Mouse (Mus musculus): ENCODE results near the gene Prrc2b. TPM values are rescaled to one million over a fixed set of nuclear protein-coding genes. Genes with fewer than 3 reads are reported as not detected.

Prrc2b gene
- polyA plus RNA-seq, 1 experiment from 2014 or later: 7.5 TPM

GRCm38 (mm10) chr2:32166581-32166980 is 15.7 kb downstream of the Prrc2b start:
- TF ChIP-seq EP300 (IDR thresholded peaks at IDR 0.05; ENCODE audit: low read depth) (no peak), CTCF (IDR thresholded peaks at IDR 0.05; ENCODE audit: low read depth) (no peak)

GRCm38 (mm10) chr2:32167034-32167770 is 16.3 kb downstream of the Prrc2b start:
- Histone ChIP-seq H3K36me3 (replicated peaks; ENCODE audit: insufficient read depth, low read length) (no peaks in the 10 kb centered on the region; the same call in 1 of the 2 replicates), H3K9ac (replicated peaks) (peak overlapping the region; percentile 47), H3K4me2 (ENCODE audit: low read depth, low read length) (peak overlapping the region; percentile 59), H3K27me3 (ENCODE audit: insufficient read depth, low read length) (no peaks in the 10 kb centered on the region), H3K4me3 (ENCODE audit: low read depth, low read length) (no peak overlapping the region), H3K4me1 (ENCODE audit: insufficient read depth) (peaks cover 43% of the 10 kb centered on the region), H3K9me3 (ENCODE audit: low read length) (no peaks in the 10 kb centered on the region), H3K27ac (ENCODE audit: low read depth) (peak overlapping the region; percentile 95)
- TF ChIP-seq CTCF (IDR thresholded peaks at IDR 0.05; ENCODE audit: low read depth) (no peak), EP300 (IDR thresholded peaks at IDR 0.05; ENCODE audit: low read depth) (no peak)
- 14% methylated on average over 16 of the region's 16 CpGs for WGBS (ENCODE audit: insufficient replicate concordance)
- ATAC-seq: peak; percentile 16
- DNase-seq: peak; percentile 38

More at GRCm38 (mm10) chr2:32166581-32166980, 15.7 kb downstream of the Prrc2b start:
- ATAC-seq (no peak), DNase-seq (peak; percentile 36)
- Histone ChIP-seq H3K4me1 (ENCODE audit: insufficient read depth) (peaks cover 49% of the 10 kb centered on the region), H3K27me3 (ENCODE audit: insufficient read depth, low read length) (no peaks in the 10 kb centered on the region), H3K4me3 (ENCODE audit: low read depth, low read length) (no peak overlapping the region), H3K9ac (replicated peaks) (peak overlapping the region; percentile 47), H3K9me3 (ENCODE audit: low read length) (no peaks in the 10 kb centered on the region), H3K27ac (ENCODE audit: low read depth) (peak overlapping the region; percentile 95), H3K4me2 (ENCODE audit: low read depth, low read length) (peak overlapping the region; percentile 59), H3K36me3 (replicated peaks; ENCODE audit: insufficient read depth, low read length) (no peaks in the 10 kb centered on the region; the same call in 1 of the 2 replicates)
- WGBS (ENCODE audit: insufficient replicate concordance): 6% methylated on average over 10 of the region's 10 CpGs

GRCm38 (mm10) chr2:32167819-32168218 is 16.9 kb downstream of the Prrc2b start:
- H3K36me3 ChIP-seq (replicated peaks; ENCODE audit: insufficient read depth, low read length): no peaks in the 10 kb centered on the region; the same call in 1 of the 2 replicates
- peak overlapping the region; percentile 59 for H3K4me2 ChIP-seq (ENCODE audit: low read depth, low read length)
- DNase-seq (peak; percentile 79), ATAC-seq (peak; percentile 69)
- peaks cover 42% of the 10 kb centered on the region for H3K4me1 ChIP-seq (ENCODE audit: insufficient read depth)
- no peaks in the 10 kb centered on the region for H3K9me3 ChIP-seq (ENCODE audit: low read length)
- H3K27ac ChIP-seq (ENCODE audit: low read depth): peak overlapping the region; percentile 95
- WGBS (ENCODE audit: insufficient replicate concordance): 5% methylated on average over 7 of the region's 7 CpGs
- no peaks in the 10 kb centered on the region for H3K27me3 ChIP-seq (ENCODE audit: insufficient read depth, low read length)
- peak overlapping the region; percentile 47 for H3K9ac ChIP-seq (replicated peaks)
- peak; percentile 59 for TF ChIP-seq CTCF (IDR thresholded peaks at IDR 0.05; ENCODE audit: low read depth)
- no peak for TF ChIP-seq EP300 (IDR thresholded peaks at IDR 0.05; ENCODE audit: low read depth)
- no peak overlapping the region for H3K4me3 ChIP-seq (ENCODE audit: low read depth, low read length)

GRCm38 (mm10) chr2:32169292-32169691 is 18.4 kb downstream of the Prrc2b start:
- Histone ChIP-seq H3K27ac (ENCODE audit: low read depth) (0 out of 2 replicates have a peak overlapping the region, but pooled peaks have one; percentile 16), H3K4me1 (ENCODE audit: insufficient read depth) (peaks cover 38% of the 10 kb centered on the region), H3K4me2 (ENCODE audit: low read depth, low read length) (no peak overlapping the region), H3K9me3 (ENCODE audit: low read length) (no peaks in the 10 kb centered on the region), H3K9ac (replicated peaks) (no peak overlapping the region), H3K36me3 (replicated peaks; ENCODE audit: insufficient read depth, low read length) (no peaks in the 10 kb centered on the region; the same call in 1 of the 2 replicates), H3K4me3 (ENCODE audit: low read depth, low read length) (no peak overlapping the region), H3K27me3 (ENCODE audit: insufficient read depth, low read length) (no peaks in the 10 kb centered on the region)
- ATAC-seq (no peak), DNase-seq (no peak)
- TF ChIP-seq EP300 (IDR thresholded peaks at IDR 0.05; ENCODE audit: low read depth): no peak
- TF ChIP-seq CTCF (IDR thresholded peaks at IDR 0.05; ENCODE audit: low read depth): no peak
- WGBS (ENCODE audit: insufficient replicate concordance): 77% methylated on average over 5 of the region's 5 CpGs

GRCm38 (mm10) chr2:32170010-32170409 is 19.1 kb downstream of the Prrc2b start:
- Histone ChIP-seq H3K4me2 (ENCODE audit: low read depth, low read length) (no peak overlapping the region), H3K4me1 (ENCODE audit: insufficient read depth) (peaks cover 38% of the 10 kb centered on the region), H3K27ac (ENCODE audit: low read depth) (no peak overlapping the region), H3K9ac (replicated peaks) (no peak overlapping the region), H3K27me3 (ENCODE audit: insufficient read depth, low read length) (no peaks in the 10 kb centered on the region), H3K36me3 (replicated peaks; ENCODE audit: insufficient read depth, low read length) (no peaks in the 10 kb centered on the region; the same call in 1 of the 2 replicates), H3K4me3 (ENCODE audit: low read depth, low read length) (no peak overlapping the region), H3K9me3 (ENCODE audit: low read length) (no peaks in the 10 kb centered on the region)
- TF ChIP-seq CTCF (IDR thresholded peaks at IDR 0.05; ENCODE audit: low read depth): no peak
- TF ChIP-seq EP300 (IDR thresholded peaks at IDR 0.05; ENCODE audit: low read depth): no peak
- ATAC-seq: no peak
- WGBS (ENCODE audit: insufficient replicate concordance): 81% methylated on average over 8 of the region's 8 CpGs
- no peak for DNase-seq

- Histone ChIP-seq H3K27me3 (ENCODE audit: insufficient read depth, low read length) (no peaks in the 10 kb centered on the region), H3K36me3 (replicated peaks; ENCODE audit: insufficient read depth, low read length) (no peaks in the 10 kb centered on the region; the same call in 1 of the 2 replicates), H3K9me3 (ENCODE audit: low read length) (no peaks in the 10 kb centered on the region), H3K4me1 (ENCODE audit: insufficient read depth) (peaks cover 35% of the 10 kb centered on the region), H3K27ac (ENCODE audit: low read depth) (no peak overlapping the region), H3K9ac (replicated peaks) (no peak overlapping the region), H3K4me3 (ENCODE audit: low read depth, low read length) (no peak overlapping the region), H3K4me2 (ENCODE audit: low read depth, low read length) (no peak overlapping the region)
- no peak for DNase-seq
- TF ChIP-seq CTCF (IDR thresholded peaks at IDR 0.05; ENCODE audit: low read depth) (no peak), EP300 (IDR thresholded peaks at IDR 0.05; ENCODE audit: low read depth) (no peak)
- WGBS (ENCODE audit: insufficient replicate concordance): 84% methylated on average over 14 of the region's 14 CpGs
- no peak for ATAC-seq
These were observed 21.0 kb downstream of the Prrc2b start for GRCm38 (mm10) chr2:32171658-32172433.
